Mouse (Mus musculus) kidney, postnatal 36 days (tissue): Measurements from ENCODE around the gene Tma7.

Source experiments
- DNase-seq, 2 experiments: peaks; one replicate each; pipeline ENCODE4 v3.0.0; 2021 to 2022; ENCODE audit warnings: mixed read lengths in 2 of 2

Gene Tma7

GRCm38 (mm10) chr9:109101933-109102445, 19.6 kb upstream of the Tma7 start:
- DNase-seq: no peak

GRCm38 (mm10) chr9:109100307-109100928, 18.0 kb upstream of the Tma7 start:
- no peak for DNase-seq

GRCm38 (mm10) chr9:109098969-109099368, 16.6 kb upstream of the Tma7 start:
- DNase-seq: peak; percentile 83 to 85

- DNase-seq: no peak
Observed at GRCm38 (mm10) chr9:109098366-109098765, 16.0 kb upstream of the Tma7 start.

- peak; percentile 42 to 48 for DNase-seq
Observed at GRCm38 (mm10) chr9:109097831-109098230, 15.4 kb upstream of the Tma7 start.

- DNase-seq: no peak
Observed at GRCm38 (mm10) chr9:109097291-109097690, 14.9 kb upstream of the Tma7 start.

GRCm38 (mm10) chr9:109096856-109097255, 14.5 kb upstream of the Tma7 start:
- DNase-seq: no peak

- no peak for DNase-seq
Observed at GRCm38 (mm10) chr9:109096251-109096661, 13.9 kb upstream of the Tma7 start.

GRCm38 (mm10) chr9:109095137-109095982, 13.0 kb upstream of the Tma7 start, which contains the start of gene Plxnb1:
TSS of gene Plxnb1 (plus strand) at chr9:109095389.
- peak; percentile 64 to 78 for DNase-seq

- peak; percentile 44 to 65 for DNase-seq
Observed at GRCm38 (mm10) chr9:109094553-109095136, 12.3 kb upstream of the Tma7 start.

- peak; percentile 75 to 77 for DNase-seq
Observed at GRCm38 (mm10) chr9:109093786-109094552, 11.6 kb upstream of the Tma7 start.

GRCm38 (mm10) chr9:109092799-109093198, 10.4 kb upstream of the Tma7 start:
- DNase-seq: peak; percentile 54 to 56

GRCm38 (mm10) chr9:109091802-109092201, 9.4 kb upstream of the Tma7 start:
- no peak for DNase-seq

- DNase-seq: no peak
Observed at GRCm38 (mm10) chr9:109090446-109090845, 8.1 kb upstream of the Tma7 start.

GRCm38 (mm10) chr9:109087987-109088386, 5.6 kb upstream of the Tma7 start:
- DNase-seq: peak; percentile 35 to 51

GRCm38 (mm10) chr9:109084922-109085321, 2.5 kb upstream of the Tma7 start:
- DNase-seq: peak in 1 of 2 experiments; percentile 58

GRCm38 (mm10) chr9:109081749-109082123, 651 bp downstream of the Tma7 start:
- DNase-seq: no peak

GRCm38 (mm10) chr9:109080516-109080915, 1.9 kb downstream of the Tma7 start:
- no peak for DNase-seq

GRCm38 (mm10) chr9:109073661-109074573, 8.5 kb downstream of the Tma7 start, which contains the start of gene Atrip:
TSS of gene Atrip (minus strand) at chr9:109074124.
- DNase-seq: peak; percentile 94 to 96

GRCm38 (mm10) chr9:109068095-109068735, 14.2 kb downstream of the Tma7 start:
- peak in 1 of 2 experiments; percentile 49 for DNase-seq

- no peak for DNase-seq
Observed at GRCm38 (mm10) chr9:109060898-109061295, 21.5 kb downstream of the Tma7 start.
